Mouse (Mus musculus) gastrocnemius, postnatal 10 days (tissue): ENCODE results near the gene Bckdhb. TPM values are rescaled to one million over a fixed set of nuclear protein-coding genes. Genes with fewer than 3 reads are reported as not detected.

Experiments
- DNase-seq: peaks from one replicate; pipeline ENCODE4 v3.0.0; 2021; ENCODE audit warnings: mixed read lengths
- total RNA-seq, 2 experiments: library from RNA; stranded (reverse); gene quantifications; 2 replicates each; pipeline ENCODE4 v1.2.3; 2021

Bckdhb gene
- total RNA-seq, 2 experiments from 2014 or later: 20.0 to 20.9 TPM

DNA sequence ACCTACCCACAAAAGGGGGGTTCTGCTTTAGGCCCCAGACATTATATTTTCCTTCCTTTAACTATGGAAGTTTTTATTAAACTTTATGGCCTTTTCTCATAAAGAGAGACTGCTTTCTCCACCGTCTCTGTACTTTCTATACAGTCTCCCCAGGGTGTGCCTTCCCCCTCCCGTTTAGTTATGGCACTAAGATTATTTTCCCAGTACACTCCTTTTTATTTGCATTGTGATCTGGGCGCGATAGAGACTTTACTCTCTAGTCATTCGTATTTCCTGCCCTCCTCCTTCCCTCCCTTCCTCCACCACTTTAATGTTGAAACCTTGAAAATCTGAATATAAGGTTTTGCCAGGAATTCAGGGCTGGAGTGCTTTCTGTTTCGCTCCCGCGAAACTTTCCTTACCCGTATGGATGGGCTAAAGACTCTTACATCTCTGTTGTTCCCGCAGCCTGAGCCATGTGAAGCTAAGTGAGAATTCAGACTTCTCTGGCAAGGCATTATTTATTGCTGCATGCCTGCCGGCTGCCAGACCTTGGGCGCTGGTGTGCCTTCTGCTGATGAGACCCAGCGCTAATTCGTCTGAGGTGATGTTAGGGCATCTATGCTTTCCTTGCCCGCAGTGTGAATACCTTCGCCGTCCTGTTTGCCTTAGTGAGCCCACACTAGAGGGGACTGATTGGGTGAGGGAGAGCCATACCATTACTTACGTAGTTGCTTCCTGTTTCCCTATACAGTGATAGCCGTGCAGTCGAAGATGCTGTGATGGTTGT lies 182.3 kb downstream of the Bckdhb start:
- no peak for DNase-seq

DNA sequence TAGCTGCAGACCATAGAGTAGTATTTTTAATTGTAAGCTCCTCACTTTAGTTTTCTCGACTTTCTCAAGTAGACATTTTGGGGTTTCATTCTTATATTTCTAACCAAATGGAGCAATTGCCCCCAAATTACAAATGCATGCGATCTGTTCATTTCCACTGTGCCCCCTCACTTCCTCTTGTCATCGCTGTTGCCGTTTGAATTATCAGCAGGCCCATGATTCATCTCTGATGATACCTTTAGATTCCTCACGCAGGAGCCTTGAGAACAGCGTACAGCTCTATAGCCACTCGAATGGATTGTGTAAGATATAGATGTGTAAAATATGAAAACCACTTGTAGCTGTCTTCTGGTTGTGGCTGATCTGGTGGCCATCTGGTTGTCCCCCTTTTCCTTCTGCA lies 183.6 kb downstream of the Bckdhb start:
- DNase-seq: no peak

DNA sequence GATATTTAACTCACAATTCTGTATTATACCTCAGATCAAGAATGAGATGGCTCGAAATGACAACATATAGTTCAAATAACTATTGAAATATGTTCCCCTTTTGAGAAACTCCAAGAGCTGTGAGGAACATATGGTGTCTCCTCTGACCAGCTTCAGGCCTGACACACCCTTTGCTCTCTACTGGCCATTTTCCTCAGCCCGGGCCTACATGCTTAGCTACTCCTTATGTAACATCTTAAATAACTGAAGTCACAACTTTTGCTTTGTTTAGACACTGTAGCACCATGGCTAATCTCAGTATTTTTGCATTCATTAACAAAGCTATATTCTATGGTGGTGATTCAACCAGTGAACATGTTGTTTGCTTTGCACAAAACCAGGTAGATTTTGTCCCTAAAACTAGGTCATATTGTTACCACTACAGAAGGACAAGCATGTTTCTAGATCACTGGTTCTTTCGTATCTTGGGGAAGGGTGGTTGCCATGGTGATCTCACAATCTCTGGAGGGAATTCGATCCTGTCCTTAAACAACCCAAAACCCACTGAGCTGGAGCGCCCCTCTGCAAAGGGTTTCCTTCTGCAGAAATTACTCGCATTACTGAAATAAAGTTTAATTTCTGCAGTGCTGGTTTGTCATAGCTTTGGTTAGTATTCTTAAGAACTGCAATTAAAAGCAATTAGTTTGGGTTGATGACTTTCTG lies 185.0 kb downstream of the Bckdhb start:
- DNase-seq: no peak

DNA sequence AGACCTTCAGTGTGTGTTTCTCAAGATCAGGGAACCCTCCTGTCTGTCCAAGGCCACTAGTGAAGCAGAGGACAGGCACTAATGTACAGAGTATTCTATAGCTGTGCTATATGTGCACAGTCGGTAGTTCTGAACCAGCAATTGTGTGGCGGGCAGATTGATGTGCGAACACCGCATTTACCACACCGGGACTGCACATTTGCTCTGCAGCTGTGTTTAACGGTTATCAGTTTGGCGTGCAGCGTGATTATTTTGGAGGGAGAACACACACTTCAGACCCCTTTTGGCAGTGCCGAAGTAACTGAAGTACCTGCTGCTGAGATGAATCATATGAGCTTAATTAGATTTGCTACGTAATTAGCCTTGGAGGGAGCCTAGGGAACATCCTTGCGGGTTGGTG lies 185.7 kb downstream of the Bckdhb start:
- DNase-seq: no peak

- DNase-seq: no peak
Observed at GRCm38 (mm10) chr9:84112319-84112718, 187.4 kb downstream of the Bckdhb start.

DNA sequence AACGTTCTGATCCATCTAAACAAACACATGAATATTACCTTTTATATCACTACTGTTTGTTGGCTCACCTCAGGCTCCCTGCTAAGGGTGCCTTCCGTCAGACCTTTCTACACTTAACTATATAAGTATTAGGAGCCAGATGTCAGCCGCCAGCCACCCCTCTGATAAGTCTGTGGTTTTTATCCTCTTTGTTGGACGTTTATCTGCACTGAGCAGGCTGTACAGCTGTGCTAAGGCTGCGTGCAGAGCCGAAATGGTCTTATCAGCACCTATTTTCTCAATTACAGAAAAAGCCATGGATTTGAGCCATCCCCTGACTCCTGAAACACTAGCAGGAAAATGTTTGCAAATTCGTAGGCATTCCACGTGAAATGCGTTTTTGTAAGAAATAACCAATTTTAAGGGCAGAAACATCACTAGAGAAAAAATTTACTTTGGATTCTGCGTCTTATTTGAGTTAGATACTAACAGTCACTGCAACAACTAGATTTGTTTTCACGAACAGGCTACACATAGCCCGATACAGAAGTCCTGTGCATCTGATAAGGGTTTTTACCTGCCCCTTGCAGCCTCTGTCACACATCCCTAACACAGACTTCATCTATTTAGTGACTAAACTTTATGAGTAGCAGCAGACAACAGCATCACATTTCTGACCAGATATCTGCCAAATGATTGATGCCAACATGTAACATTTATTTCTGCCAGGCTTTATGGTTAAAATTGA lies 188.1 kb downstream of the Bckdhb start:
- no peak for DNase-seq

DNA sequence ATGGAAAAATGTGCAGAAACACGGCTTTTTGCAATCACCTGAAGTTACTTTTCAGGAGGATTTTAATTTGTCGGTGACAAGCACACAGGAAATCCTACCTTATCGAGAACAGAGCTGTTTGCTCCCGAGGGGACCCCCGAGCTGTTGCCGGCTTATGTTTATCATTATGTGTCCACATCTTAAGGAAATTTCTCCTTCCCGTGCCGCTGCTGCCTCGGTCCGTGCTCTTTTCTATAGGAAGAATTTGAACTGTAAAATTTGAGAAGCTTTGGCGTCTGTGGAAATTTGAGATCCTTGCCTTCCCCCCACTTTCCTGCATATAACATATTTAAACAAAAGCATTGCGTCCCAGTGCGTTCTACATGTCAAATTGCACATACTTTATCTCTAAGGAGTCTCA lies 189.3 kb downstream of the Bckdhb start:
- no peak for DNase-seq

- DNase-seq: no peak
Observed at GRCm38 (mm10) chr9:84117337-84117736, 192.4 kb downstream of the Bckdhb start.

- DNase-seq: no peak
Observed at GRCm38 (mm10) chr9:84124996-84125395, 200.1 kb downstream of the Bckdhb start.

DNA sequence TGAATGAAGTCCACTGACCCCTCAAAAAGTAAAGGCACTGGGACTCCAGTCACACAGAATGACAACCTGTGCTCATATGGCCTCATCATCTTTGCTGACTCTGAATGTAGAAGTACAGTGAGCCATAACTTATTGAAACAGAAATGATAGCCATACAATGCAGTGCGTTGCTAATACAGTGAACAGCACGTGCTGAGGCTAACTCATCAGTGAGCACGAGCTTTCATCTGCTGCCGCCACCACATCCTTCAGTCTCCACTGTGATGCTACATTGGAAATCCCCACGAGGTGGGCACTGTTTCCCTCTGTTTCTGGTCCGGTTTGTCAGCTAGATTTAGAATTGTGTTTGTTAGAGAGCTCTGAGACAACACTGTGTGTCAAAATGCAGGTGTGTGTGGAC lies 205.4 kb downstream of the Bckdhb start:
- no peak for DNase-seq

GRCm38 (mm10) chr9:84135062-84135461 lies 210.1 kb downstream of the Bckdhb start:
- no peak for DNase-seq

- no peak for DNase-seq
Observed at GRCm38 (mm10) chr9:84137192-84137591, 212.2 kb downstream of the Bckdhb start.

DNA sequence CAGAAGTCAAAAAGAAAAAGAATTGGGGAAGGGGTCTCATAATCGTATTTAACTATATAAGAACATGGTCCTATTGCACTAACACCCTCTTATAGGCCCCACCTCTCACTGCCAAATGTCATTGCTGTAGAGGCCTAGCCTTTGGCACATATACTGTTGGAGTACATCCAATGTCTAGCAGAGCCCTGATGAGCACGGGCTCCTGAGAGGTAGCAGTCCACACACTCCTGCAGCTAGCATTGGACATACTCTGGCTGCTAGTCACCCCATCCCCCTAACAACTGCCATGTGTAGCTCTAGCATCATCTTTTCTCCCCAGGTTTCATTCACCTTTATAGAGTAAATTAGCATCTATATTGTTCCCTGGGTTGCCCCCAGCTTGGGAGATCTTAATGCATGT lies 223.2 kb downstream of the Bckdhb start:
- no peak for DNase-seq

Other genes with a start within 250 kb of the Bckdhb start
- gene Elovl4, start 118.9 kb upstream of the Bckdhb start, total RNA-seq: under 1 TPM; 0.70 to 0.88 TPM
- gene Ttk, start 90.5 kb upstream of the Bckdhb start, total RNA-seq: 1 to 10 TPM; 3.6 to 5.4 TPM